Mouse (Mus musculus) activated CD4-positive, CD25-positive, alpha-beta regulatory T cell (primary cell): ENCODE results near the gene Actr1b. TPM values are rescaled to one million over a fixed set of nuclear protein-coding genes. Genes with fewer than 3 reads are reported as not detected.

ENCODE experiments used
- polyA plus RNA-seq, 2 experiments: library from polyadenylated mRNA; unstranded; fragments of 100-300 nt; shearing (Covaris generic); gene quantifications; one replicate each; pipeline ENCODE4 v1.2.1; 2017

Gene Actr1b
- polyA plus RNA-seq, result 10 to 100 TPM; 50.1 to 58.2 TPM

DNA sequence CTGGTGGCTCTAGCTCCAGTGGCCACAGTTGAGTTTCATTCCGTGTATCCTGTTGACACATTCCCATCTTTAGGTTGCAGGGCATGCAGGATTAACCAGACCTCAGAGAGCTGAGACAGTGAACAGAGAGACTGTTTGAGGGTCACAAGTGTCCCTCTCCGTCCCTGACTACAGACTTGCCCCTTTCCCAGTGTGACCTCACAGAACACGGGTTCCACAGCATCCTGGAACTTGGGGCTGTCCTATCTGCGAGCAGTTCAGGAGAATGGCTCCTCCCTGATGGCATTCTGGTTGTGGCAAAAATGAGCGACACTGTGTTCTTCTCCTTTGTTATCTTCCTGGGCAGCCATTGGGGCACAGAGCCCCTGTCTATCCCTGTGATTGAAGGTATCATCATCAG is at the start of gene Actr1b:
TSS of gene Actr1b (minus strand) at position 112 of the 400 bp plus-strand sequence.

DNA sequence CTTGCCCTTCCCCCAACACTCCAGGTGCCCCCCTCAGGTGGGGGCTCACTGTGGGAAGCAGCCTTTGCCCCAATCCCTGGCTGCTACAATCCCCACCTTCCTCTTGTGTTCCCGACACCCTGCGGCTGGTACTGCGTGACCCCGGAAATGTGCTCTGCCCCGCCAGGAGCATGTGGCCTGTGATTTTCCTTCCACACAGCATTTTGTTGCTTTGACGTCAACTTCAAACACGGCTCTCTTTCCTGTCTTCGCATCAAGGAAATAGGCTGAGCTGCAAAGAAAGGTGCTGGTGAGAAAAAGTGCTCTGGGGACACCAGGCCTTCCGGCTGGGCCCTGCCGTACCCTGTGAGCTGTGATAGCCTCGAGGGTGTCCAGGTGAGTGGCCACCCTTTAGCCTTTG is 47.3 kb upstream of the Actr1b start, which contains the start of gene Zap70:
TSS of gene Zap70 (plus strand) at position 231 of the 400 bp plus-strand sequence.

DNA sequence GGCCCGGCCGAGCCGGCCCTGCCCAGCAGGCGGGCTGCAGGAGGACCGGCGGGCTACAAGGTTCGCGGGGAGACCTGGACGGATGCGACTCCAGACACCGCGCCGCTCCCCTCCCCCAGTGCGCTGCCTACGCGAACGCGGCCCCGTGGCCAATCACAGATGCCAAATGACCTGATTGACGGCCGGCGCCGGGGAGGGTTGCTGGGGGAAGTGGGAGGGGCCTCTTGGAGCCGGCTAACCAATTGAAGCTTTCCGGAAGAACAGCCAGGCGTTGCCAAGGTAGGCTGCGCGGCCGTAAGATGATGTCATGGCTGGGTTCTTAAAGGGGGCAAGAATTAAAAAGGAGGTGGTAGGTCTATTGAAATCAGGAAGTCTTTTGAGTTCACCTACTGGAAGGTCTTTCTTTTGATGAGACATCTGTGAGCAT is 4.4 kb downstream of the Actr1b start, which contains the start of gene 4933424G06Rik:
TSS of gene 4933424G06Rik (plus strand) at position 296 of the 427 bp plus-strand sequence.

DNA sequence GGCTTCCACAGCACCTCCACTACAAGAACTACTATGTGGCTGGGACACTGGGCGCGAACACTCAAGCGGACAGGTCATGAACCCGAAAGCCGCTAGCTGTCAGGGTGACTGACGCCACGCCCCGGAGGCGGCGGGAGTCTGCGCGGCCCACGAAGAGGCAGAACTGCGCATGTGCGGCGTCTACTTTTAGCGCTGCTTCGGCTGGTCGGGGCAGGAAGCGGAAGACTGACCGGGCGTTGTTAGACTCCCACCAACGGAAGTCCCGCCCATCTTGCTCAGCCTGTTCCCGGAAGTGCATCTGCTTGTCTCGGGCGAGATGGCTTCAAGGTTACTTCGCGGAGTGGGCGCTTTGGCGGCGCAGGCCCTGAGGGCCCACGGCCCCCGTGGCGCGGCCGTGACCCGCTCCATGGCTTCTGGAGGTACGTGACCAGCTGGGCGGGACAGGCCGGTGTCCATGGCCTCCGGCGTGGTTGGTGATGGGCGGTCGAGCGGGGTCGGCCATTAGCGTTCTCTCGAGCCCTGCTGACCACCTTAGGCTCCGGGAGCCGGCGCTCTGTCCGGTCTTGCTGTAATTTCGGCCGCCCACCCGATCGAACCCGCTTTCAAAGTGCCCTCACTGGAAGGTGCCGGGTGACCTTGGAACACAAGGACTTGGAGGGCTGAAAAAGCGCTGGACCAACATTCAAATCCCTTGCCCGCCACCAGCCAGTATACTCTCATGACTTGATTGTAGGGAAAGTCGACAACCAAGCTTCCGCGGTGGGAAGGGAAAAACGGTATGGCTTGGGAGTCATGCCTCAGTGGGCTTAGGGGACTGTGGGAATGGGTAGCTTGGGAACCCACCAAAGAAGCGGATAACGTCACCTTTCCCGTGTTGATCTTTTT is 22.7 kb downstream of the Actr1b start, which contains the start of gene Cox5b:
TSS of gene Cox5b (plus strand) at position 179 of the 885 bp plus-strand sequence.

DNA sequence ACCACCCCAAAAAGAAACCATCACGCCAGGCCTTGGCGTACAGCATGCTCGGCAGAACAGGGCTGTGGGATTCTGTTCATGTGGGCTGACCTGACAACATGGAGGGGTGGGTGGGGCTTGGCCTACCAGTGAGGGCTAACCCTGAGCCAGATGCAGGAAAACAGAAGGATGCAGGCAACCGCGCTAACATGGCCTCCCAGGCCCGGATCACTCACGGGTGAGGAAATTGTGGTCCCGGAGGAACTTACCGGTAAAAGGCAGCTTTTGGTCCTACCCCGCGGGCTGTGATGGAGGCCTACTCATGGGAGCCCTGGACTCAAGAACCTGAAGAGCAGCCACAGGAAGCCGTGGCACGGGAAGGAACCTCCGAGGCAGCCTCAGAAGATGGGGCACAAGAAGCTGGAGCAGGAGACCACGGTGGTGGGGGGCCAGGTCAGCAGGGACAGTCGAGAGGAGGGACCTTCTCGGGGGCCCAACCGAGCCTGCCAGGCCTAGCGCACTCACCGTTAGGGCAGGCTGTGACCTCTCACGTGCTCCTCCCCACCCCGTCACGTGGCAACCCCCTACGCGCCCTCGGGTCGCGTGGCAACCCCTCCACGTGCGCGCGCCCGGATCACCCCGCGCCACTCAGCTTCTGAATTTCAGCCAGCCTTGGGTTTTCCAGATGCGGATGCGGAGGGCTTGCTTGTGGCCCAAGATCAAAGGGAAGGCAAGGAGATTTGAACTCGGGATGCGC is 31.4 kb downstream of the Actr1b start, which contains the start of gene Fam178b:
TSS of gene Fam178b (minus strand) at position 564 of the 736 bp plus-strand sequence.

Other genes with a start within 250 kb of the Actr1b start
- gene Cnnm4, start 242.8 kb downstream of the Actr1b start, polyA plus RNA-seq, result 1 to 10 TPM; 2.0 to 2.2 TPM
- 10 to 100 TPM; 17.1 to 34.6 TPM for gene Cnnm3, start 202.6 kb downstream of the Actr1b start, polyA plus RNA-seq
- gene Ankrd23, start 177.5 kb downstream of the Actr1b start, polyA plus RNA-seq, result 10 to 100 TPM; 22.1 to 24.8 TPM
- 1 to 10 TPM in 1 of 2 experiments, not detected in 1; 1.0 TPM for gene Gm42417, start 175.0 kb downstream of the Actr1b start, polyA plus RNA-seq
- gene Ankrd39, start 167.0 kb downstream of the Actr1b start, polyA plus RNA-seq, result 10 to 100 TPM; 25.1 to 30.1 TPM
- gene Sema4c, start 156.1 kb downstream of the Actr1b start, polyA plus RNA-seq, result under 1 TPM; 0.35 to 0.98 TPM
- gene Fam178b, start 31.2 kb downstream of the Actr1b start, polyA plus RNA-seq, result under 1 TPM in 1 of 2 experiments, not detected in 1; 0.26 TPM
- 100 to 1,000 TPM; 581 to 642 TPM for gene Cox5b, start 23.0 kb downstream of the Actr1b start, polyA plus RNA-seq
- gene 4933424G06Rik, start 4.3 kb downstream of the Actr1b start, polyA plus RNA-seq, result under 1 TPM in 1 of 2 experiments, not detected in 1; 0.28 TPM
- 100 to 1,000 TPM; 207 to 227 TPM for gene Zap70, start 47.4 kb upstream of the Actr1b start, polyA plus RNA-seq
- gene Tmem131, start 229.2 kb upstream of the Actr1b start, polyA plus RNA-seq, result 10 to 100 TPM; 27.9 to 39.4 TPM